ENCODE assay signal across 30 mouse cellular contexts in the genomic region with DNA sequence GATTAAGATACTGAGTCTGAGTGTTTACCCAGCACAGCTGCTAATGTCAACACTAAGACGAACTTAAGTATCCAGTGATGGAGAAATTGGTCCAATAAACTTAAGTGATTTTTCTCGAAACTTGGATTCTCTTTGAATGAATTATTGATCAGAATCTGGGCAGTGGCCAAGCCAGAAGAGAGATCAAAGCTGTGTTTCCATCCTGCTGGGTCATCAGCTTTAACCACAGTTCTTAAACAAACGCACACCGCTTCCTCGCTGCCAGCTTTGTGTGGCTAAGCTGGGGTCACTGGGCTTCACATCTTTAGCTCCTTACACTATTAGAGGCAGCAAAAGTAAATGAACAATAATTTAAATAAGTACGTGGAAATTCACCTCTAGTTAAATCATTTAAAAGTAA.
"Had no signal": no experiment of that assay in that cellular context is flagged by ENCODE, and none has a peak within 500 bp of the region (broad histone marks: within the 10 kb centered on the region; RNA-seq: fewer than 3 reads in every experiment).

No protein-coding gene starts in this region.

- H3K27me3 ChIP-seq: limb, embryonic 12.5 days; limb, embryonic 13.5 days; limb, embryonic 15.5 days; liver, embryonic 12.5 days; liver, embryonic 13.5 days; liver, embryonic 15.5 days; lung, embryonic 15.5 days; midbrain, embryonic 12.5 days; midbrain, embryonic 13.5 days; midbrain, embryonic 15.5 days had no signal

- H3K9me3 ChIP-seq: limb, embryonic 10.5 days; limb, embryonic 12.5 days; limb, embryonic 13.5 days; limb, embryonic 15.5 days; liver, embryonic 12.5 days; liver, embryonic 13.5 days; liver, embryonic 15.5 days; lung, embryonic 15.5 days; midbrain, embryonic 10.5 days; midbrain, embryonic 12.5 days; midbrain, embryonic 13.5 days; midbrain, embryonic 15.5 days had no signal

- H3K4me3 ChIP-seq: left cerebral cortex, adult 2 months; limb, embryonic 10.5 days; limb, embryonic 12.5 days; limb, embryonic 13.5 days; limb, embryonic 15.5 days; liver, embryonic 12.5 days; liver, embryonic 13.5 days; liver, embryonic 15.5 days; lung, embryonic 15.5 days; megakaryocyte, embryonic 14.5 days; midbrain, embryonic 10.5 days; midbrain, embryonic 12.5 days; midbrain, embryonic 13.5 days; midbrain, embryonic 15.5 days; myocyte had no signal

- H3K9ac ChIP-seq: limb, embryonic 12.5 days; limb, embryonic 13.5 days; limb, embryonic 15.5 days; liver, embryonic 12.5 days; liver, embryonic 13.5 days; liver, embryonic 14.5 days; liver, embryonic 15.5 days; lung, embryonic 14.5 days; lung, embryonic 15.5 days; midbrain, embryonic 12.5 days; midbrain, embryonic 13.5 days; midbrain, embryonic 15.5 days had no signal

- ATAC-seq: liver, embryonic 12.5 days; lung, postnatal 0 days; midbrain, embryonic 13.5 days; midbrain, embryonic 15.5 days; midbrain, embryonic 16.5 days had no signal

- H3K4me2 ChIP-seq: limb, embryonic 12.5 days; limb, embryonic 13.5 days; limb, embryonic 15.5 days; liver, embryonic 12.5 days; liver, embryonic 13.5 days; liver, embryonic 15.5 days; lung, embryonic 14.5 days; lung, embryonic 15.5 days; midbrain, embryonic 11.5 days; midbrain, embryonic 12.5 days; midbrain, embryonic 13.5 days; midbrain, embryonic 15.5 days had no signal

- DNase-seq: layer of hippocampus, postnatal 36 days; left cerebral cortex, postnatal 4 days; liver, embryonic 13.5 days; lung, adult 18-20 months; lung, adult 2 months; lung, embryonic 14.5 days; lung, postnatal 10 days; lung, postnatal 14 days; lung, postnatal 36 days; lung, postnatal 4 days; midbrain, embryonic 14.5 days had no signal

- H3K27ac ChIP-seq: left cerebral cortex, adult 2 months; limb, embryonic 10.5 days; limb, embryonic 12.5 days; limb, embryonic 13.5 days; limb, embryonic 15.5 days; liver, embryonic 12.5 days; liver, embryonic 13.5 days; liver, embryonic 14.5 days; liver, embryonic 15.5 days; lung, embryonic 15.5 days; macrophage; midbrain, embryonic 10.5 days; midbrain, embryonic 12.5 days; midbrain, embryonic 13.5 days; midbrain, embryonic 15.5 days had no signal

- H3K36me3 ChIP-seq: limb, embryonic 10.5 days; limb, embryonic 12.5 days; limb, embryonic 13.5 days; limb, embryonic 15.5 days; liver, embryonic 12.5 days; liver, embryonic 13.5 days; liver, embryonic 15.5 days; lung, embryonic 15.5 days; midbrain, embryonic 10.5 days; midbrain, embryonic 12.5 days; midbrain, embryonic 13.5 days; midbrain, embryonic 15.5 days had no signal

- H3K4me1 ChIP-seq: limb, embryonic 10.5 days; limb, embryonic 12.5 days; limb, embryonic 13.5 days; limb, embryonic 15.5 days; liver, embryonic 12.5 days; liver, embryonic 13.5 days; liver, embryonic 15.5 days; lung, embryonic 15.5 days; megakaryocyte, embryonic 14.5 days; midbrain, embryonic 12.5 days; midbrain, embryonic 13.5 days; midbrain, embryonic 15.5 days had no signal
